Mouse (Mus musculus) forebrain, embryonic 13.5 days (tissue): Measurements from ENCODE around the gene Spout1. TPM values are rescaled to one million over a fixed set of nuclear protein-coding genes. Genes with fewer than 3 reads are reported as not detected.
"Not testable (repeated sequence)": the region's sequence is repeated elsewhere in the genome, so short reads cannot be mapped to it uniquely, and the experiment has no call there.

Experiments used
- ATAC-seq: fragments of 200-750 bp; cut with Nextera tagmentation; 2 replicates; pipeline ENCODE4 v1.8.0; 2017
- H3K27ac ChIP-seq: fragments of 300-500 bp; sonication (generic); 2 replicates; pipeline ENCODE4 v1.5.1; 2015; ENCODE audit warnings: inconsistent platforms, mild to moderate bottlenecking, moderate library complexity
- H3K27me3 ChIP-seq: fragments of 300-500 bp; sonication (generic); 2 replicates; pipeline ENCODE4 v1.6.1; 2015; ENCODE audit warnings: mild to moderate bottlenecking, inconsistent platforms
- H3K36me3 ChIP-seq: fragments of 300-500 bp; sonication (generic); 2 replicates; pipeline ENCODE4 v1.6.1; 2015; ENCODE audit warnings: mild to moderate bottlenecking, inconsistent platforms; ENCODE audit not compliant: poor library complexity, severe bottlenecking
- H3K4me1 ChIP-seq: fragments of 300-500 bp; sonication (generic); 2 replicates; pipeline ENCODE4 v1.6.1; 2015; ENCODE audit warnings: inconsistent platforms
- H3K4me2 ChIP-seq: fragments of 300-500 bp; sonication (generic); 2 replicates; pipeline ENCODE4 v1.6.1; 2015; ENCODE audit warnings: inconsistent platforms, mild to moderate bottlenecking, moderate library complexity
- H3K4me3 ChIP-seq: fragments of 300-500 bp; sonication (generic); 2 replicates; pipeline ENCODE4 v1.5.1; 2015; ENCODE audit warnings: mild to moderate bottlenecking, inconsistent platforms
- H3K9ac ChIP-seq: fragments of 300-500 bp; sonication (generic); 2 replicates; pipeline ENCODE4 v1.6.1; 2015; ENCODE audit warnings: mild to moderate bottlenecking, inconsistent platforms
- H3K9me3 ChIP-seq: fragments of 300-500 bp; sonication (generic); replicated peaks from 2 replicates; pipeline ENCODE4 v1.6.1; 2016; ENCODE audit warnings: inconsistent platforms
- WGBS: fragments of 180-500 bp; shearing (Covaris S2); methylation state at CpG from one replicate; pipeline ENCODE4 v1.1.7; 2015; 5-methylcytosine and 5-hydroxymethylcytosine counted together
- polyA plus RNA-seq: library from polyadenylated mRNA; unstranded; fragments of >200 nt; fragmentation: Nextera tagmentation; extraction: Ambion mirVana; gene quantifications from 2 replicates; pipeline ENCODE4 v1.2.1, GENCODE M21; 2015

Spout1 gene
- polyA plus RNA-seq, 1 experiment from 2014 or later, result 62.1 TPM

DNA sequence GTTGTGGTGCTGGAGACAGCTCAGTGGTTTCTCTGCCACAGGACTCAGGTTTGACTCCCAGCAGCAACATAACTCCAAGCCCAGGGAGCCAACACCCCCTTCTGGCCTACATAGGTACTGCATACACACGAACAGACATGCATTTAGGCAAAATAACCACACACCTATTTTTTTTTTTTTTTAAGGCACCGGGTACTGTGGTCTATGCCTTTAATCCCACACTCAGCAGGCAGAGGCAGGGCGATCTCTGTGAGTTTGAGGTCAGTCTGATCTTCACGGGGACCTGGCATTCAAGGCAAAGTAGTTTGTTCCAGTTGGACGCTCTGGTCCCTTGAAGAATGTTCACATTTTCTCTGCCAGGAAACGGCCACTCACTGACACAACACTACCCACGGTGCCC, 25.2 kb upstream of the Spout1 start:
- no peak overlapping the region for H3K9ac ChIP-seq
- 83% methylated on average over 7 of the region's 7 CpGs for WGBS
- H3K4me3 ChIP-seq, result no peak overlapping the region
- H3K4me1 ChIP-seq, result peaks cover 16% of the 10 kb centered on the region
- no peaks in the 10 kb centered on the region for H3K27me3 ChIP-seq
- H3K36me3 ChIP-seq, result no peaks in the 10 kb centered on the region
- no peaks in the 10 kb centered on the region for H3K9me3 ChIP-seq
- no peak overlapping the region for H3K4me2 ChIP-seq
- H3K27ac ChIP-seq, result no peak overlapping the region
- ATAC-seq, result no peak

DNA sequence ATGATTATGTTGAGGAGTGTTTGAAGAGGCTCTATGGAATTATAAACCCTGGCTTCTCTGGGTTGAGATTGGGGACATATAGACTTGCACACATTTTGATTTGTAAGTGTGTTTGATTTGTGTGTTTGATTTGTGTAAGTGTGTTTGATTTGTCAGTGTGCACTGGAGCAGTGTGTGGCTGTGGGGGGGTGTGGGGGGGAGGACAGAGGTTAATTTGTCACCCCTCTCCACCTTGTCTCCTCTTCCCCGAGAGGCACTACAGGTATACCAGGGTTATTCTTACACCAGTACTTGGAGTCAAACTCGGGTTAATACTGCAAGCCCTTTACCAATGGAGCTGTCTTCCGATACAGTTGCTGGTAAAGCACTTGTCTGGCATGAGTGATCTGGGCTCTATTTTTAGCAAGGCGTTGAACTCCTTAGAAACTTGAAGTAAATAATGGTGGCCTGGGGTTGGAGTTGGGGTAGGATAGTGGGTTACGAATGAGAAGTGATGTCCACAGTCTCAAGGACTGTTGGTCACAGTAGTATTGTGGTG, 22.2 kb upstream of the Spout1 start:
- WGBS, result 82% methylated on average over 5 of the region's 5 CpGs
- Histone ChIP-seq H3K9ac (no peak overlapping the region), H3K4me3 (no peak overlapping the region), H3K27ac (no peak overlapping the region), H3K36me3 (no peaks in the 10 kb centered on the region), H3K27me3 (no peaks in the 10 kb centered on the region), H3K9me3 (no peaks in the 10 kb centered on the region), H3K4me1 (peaks cover 8% of the 10 kb centered on the region), H3K4me2 (no peak overlapping the region)
- ATAC-seq, result no peak

DNA sequence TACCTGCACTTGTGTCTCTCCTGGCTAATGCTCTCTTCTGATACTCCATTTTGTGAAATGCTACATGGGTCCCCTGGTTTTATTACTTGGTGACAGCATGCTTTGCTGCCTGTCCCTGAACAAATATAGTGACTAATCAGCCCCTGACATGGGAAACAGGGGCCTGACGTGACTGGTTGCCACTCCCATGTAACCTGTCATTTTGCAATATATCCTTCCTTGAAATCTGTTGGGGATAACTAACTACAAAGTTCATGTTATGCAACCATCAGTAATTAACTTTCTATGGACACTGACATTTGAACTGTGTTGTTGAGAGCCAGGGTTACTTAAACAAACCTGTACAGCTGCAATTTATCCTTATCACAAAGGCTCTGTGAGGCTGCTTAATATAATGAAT, 21.7 kb upstream of the Spout1 start:
- peaks cover 7% of the 10 kb centered on the region for H3K4me1 ChIP-seq
- no peak overlapping the region for H3K4me3 ChIP-seq
- no peaks in the 10 kb centered on the region for H3K36me3 ChIP-seq
- H3K27me3 ChIP-seq, result no peaks in the 10 kb centered on the region
- 81% methylated on average over 1 of the region's 1 CpGs for WGBS
- H3K27ac ChIP-seq, result no peak overlapping the region
- H3K4me2 ChIP-seq, result no peak overlapping the region
- no peak overlapping the region for H3K9ac ChIP-seq
- H3K9me3 ChIP-seq, result no peaks in the 10 kb centered on the region
- no peak for ATAC-seq

DNA sequence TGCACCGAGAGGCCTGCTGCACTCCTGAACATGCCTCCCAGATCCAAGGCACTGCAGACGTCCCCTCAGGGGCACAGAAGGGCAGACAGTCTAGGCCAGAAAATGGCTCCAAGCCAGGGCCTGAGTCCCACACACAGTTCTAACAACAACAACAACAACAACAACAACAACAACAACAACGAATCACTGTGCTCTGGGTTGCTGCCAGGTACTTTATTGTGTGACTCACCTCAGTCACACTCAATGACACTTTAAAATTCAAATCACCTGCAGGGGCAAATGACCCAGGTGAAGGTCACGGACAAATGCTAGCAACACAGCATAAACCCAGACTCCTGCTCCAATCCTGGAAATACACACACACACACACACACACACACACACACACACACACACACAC, 19.8 kb upstream of the Spout1 start:
- whole genome bisulfite sequencing, result 58% methylated on average over 4 of the region's 4 CpGs
- Histone ChIP-seq H3K9me3 (no peaks in the 10 kb centered on the region), H3K27me3 (no peaks in the 10 kb centered on the region), H3K9ac (0 out of 2 replicates have a peak overlapping the region, but pooled peaks have one; percentile 27), H3K36me3 (no peaks in the 10 kb centered on the region), H3K27ac (no peak overlapping the region), H3K4me3 (no peak overlapping the region), H3K4me2 (no peak overlapping the region), H3K4me1 (peaks cover 3% of the 10 kb centered on the region; the same call in 1 of the 2 replicates)
- no peak for ATAC-seq

DNA sequence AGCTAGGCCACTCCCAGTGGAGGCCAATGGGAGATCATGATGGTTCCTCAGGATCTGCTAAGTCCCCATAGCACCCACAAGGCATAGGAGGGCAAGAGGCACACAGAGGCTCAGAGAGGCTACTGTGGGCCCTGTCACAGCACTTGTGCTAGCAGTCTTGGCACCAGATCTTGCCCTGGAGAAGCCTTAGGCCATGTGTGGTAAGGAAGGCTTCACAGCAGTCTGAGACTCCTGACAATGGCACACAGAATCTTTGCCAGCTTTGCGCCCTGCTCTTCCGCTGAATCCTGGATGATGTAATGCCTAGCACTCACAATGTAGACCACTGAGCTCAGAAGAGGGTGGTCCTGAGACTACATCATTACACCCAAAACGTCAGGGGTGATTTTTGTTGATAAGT, 16.4 kb upstream of the Spout1 start:
- Histone ChIP-seq H3K36me3 (0 out of 2 replicates have a peak, but pooled peaks cover 4% of the 10 kb centered on the region), H3K27ac (no peak overlapping the region), H3K4me2 (no peak overlapping the region), H3K9me3 (no peaks in the 10 kb centered on the region), H3K27me3 (no peaks in the 10 kb centered on the region), H3K9ac (no peak overlapping the region), H3K4me1 (peaks cover 3% of the 10 kb centered on the region; the same call in 1 of the 2 replicates), H3K4me3 (no peak overlapping the region)
- 75% methylated on average over 3 of the region's 3 CpGs for WGBS
- ATAC-seq, result no peak

DNA sequence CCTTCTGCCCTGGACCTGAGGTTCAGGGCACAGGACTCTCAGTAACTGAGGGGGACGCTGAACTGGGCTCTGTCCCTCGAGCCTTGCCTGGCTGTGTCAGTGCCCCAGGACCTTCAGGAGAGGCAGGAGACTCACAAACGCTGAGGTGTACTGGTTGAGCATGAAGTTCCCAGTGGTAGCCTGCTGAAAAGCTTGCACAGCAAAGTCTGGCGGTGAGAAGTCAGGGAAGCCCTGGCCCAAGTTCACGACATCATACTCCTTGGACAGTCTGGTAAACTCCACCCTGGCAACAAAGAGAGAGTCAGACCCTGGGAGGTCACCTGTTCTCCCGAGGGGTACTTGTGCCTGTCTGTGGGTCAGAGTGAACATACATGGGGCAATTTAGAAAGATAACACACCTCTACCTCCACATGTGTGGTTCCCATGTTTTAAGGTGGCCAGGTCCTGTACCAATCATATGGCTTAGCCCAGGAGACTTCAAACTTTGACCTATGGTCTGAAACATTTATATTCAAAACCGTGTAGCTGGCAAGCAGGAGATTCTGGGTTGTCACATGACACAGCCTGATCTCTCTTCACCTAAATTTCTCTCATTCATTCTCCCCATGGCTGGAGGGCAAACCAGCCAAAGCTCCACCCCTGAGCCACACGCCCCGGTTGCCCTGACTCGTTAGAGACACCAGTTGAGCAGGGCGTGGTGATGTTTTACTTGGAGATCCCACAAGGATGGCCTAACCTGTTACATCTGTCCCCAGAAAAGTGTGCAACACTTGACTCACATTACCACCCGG, 13.7 kb upstream of the Spout1 start:
- no peak overlapping the region for H3K27ac ChIP-seq
- H3K4me2 ChIP-seq, result no peak overlapping the region
- no peaks in the 10 kb centered on the region for H3K9me3 ChIP-seq
- no peak for ATAC-seq
- no peak overlapping the region for H3K4me3 ChIP-seq
- H3K27me3 ChIP-seq, result no peaks in the 10 kb centered on the region
- 0 out of 2 replicates have a peak, but pooled peaks cover 4% of the 10 kb centered on the region for H3K36me3 ChIP-seq
- peaks cover 3% of the 10 kb centered on the region; the same call in 1 of the 2 replicates for H3K4me1 ChIP-seq
- WGBS, result 90% methylated on average over 12 of the region's 12 CpGs
- H3K9ac ChIP-seq, result no peak overlapping the region

DNA sequence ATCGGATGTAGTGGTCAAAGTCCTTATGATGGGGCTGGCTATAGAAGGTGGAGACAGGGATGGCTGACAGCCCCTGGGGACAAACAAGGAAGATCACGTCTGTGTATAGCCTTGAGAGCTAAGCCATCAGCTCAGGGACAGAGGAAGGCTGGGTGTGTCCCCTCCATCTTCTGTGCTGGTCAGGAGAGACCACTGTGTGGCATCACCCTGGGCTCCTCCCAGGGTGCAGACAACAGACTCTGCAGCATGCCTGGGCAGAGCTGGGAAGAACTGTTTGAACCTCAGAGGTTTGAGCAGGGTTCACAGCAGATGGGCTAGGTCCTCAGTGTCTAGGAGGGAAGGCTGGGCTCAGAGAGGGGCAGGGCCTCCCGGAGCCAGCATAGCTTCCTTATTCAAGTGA, 7.4 kb upstream of the Spout1 start:
- Histone ChIP-seq H3K36me3 (peaks cover 10% of the 10 kb centered on the region; the same call in 1 of the 2 replicates), H3K27me3 (no peaks in the 10 kb centered on the region), H3K9me3 (no peaks in the 10 kb centered on the region), H3K4me1 (no peaks in the 10 kb centered on the region), H3K4me2 (no peak overlapping the region), H3K4me3 (no peak overlapping the region), H3K27ac (no peak overlapping the region), H3K9ac (no peak overlapping the region)
- WGBS, result 81% methylated on average over 3 of the region's 3 CpGs
- no peak for ATAC-seq

DNA sequence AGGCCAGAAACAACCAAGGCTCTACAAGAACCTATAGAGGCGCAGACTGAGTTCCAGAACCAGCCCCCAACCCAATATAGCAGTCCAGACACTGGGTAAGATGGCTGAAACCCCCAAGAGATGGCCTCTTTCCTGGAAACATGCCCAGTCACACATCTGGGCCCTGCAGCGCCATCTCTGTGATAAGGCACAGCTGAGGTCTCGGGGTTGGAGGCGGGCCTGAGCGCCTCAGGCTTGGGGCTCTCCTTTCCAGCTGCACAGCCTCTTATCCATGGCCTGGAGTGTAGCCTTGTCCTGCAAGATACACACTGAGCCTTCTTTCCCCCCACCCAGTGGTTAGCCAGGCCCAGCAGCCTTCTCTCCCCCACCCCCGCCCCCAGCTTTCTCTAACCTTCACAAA, 7.0 kb upstream of the Spout1 start:
- no peak overlapping the region for H3K4me3 ChIP-seq
- no peak for ATAC-seq
- no peak overlapping the region for H3K27ac ChIP-seq
- no peaks in the 10 kb centered on the region for H3K27me3 ChIP-seq
- no peaks in the 10 kb centered on the region for H3K4me1 ChIP-seq
- 95% methylated on average over 6 of the region's 6 CpGs for WGBS
- H3K4me2 ChIP-seq, result no peak overlapping the region
- peaks cover 10% of the 10 kb centered on the region; the same call in 1 of the 2 replicates for H3K36me3 ChIP-seq
- H3K9ac ChIP-seq, result no peak overlapping the region
- H3K9me3 ChIP-seq, result no peaks in the 10 kb centered on the region

DNA sequence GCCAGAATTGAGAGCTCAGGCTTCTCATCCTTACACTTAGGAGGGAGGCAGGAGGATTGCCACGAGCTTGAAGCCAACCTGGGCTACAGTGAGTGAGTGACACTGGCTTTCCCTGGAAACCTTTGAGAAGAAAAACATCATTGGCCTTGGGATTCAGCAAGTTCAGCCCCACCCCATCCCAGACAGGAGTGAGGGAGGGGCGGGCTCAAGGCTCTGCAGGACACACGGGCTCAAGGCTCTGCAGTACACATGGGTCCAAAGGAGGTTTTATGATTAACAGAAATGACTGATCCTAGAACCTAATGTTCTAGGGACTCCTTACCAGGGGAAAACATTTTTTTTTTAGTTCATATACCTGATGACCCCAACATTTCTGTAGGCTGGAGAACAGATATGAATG, 5.5 kb upstream of the Spout1 start:
- no peak for ATAC-seq
- Histone ChIP-seq H3K27ac (no peak overlapping the region), H3K27me3 (no peaks in the 10 kb centered on the region), H3K36me3 (peaks cover 10% of the 10 kb centered on the region; the same call in 1 of the 2 replicates), H3K4me2 (no peak overlapping the region), H3K4me3 (no peak overlapping the region), H3K9ac (no peak overlapping the region), H3K4me1 (no peaks in the 10 kb centered on the region), H3K9me3 (no peaks in the 10 kb centered on the region)
- WGBS, result 72% methylated on average over 3 of the region's 3 CpGs

DNA sequence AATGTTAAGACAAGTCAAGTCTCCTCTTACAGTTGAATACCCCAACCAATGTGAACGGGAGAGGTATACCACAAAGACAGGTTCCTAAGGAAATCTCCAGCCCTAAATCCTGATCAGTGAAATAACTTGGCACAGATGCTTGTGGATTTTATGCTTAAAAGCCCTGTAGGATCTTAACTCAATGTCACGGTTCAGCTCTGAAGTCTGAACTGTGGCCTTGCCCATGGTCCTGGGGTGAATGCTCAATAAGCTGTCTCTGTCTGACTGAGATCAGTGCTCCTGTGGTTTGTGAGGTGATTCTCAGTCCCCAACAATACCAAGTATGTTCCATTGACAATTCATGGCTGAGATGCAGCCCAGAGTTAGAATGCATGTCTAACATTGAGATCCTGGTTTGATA, 4.2 kb upstream of the Spout1 start:
- Histone ChIP-seq H3K27ac (no peak overlapping the region), H3K4me2 (no peak overlapping the region), H3K9ac (no peak overlapping the region), H3K27me3 (no peaks in the 10 kb centered on the region), H3K9me3 (no peaks in the 10 kb centered on the region), H3K36me3 (peaks cover 10% of the 10 kb centered on the region; the same call in 1 of the 2 replicates), H3K4me3 (no peak overlapping the region), H3K4me1 (peaks cover 6% of the 10 kb centered on the region)
- ATAC-seq, result no peak
- WGBS, result 85% methylated on average over 2 of the region's 2 CpGs

DNA sequence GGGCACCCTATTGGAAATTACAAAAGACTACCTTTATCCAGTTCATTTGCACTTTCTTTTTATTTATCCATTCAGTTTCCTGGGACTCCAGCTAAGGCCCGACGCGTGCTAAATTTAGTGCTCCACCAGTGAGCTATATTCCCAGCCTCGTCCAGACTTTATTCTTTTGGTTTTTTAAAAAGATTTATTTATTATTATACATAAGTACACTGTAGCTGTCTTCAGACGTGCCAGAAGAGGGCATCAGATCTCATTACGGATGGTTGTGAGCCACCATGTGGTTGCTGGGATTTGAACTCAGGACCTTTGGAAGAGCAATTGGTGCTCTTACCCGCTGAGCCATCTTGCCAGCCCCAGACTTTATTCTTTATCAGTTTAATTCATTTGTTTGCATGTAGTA, 452 bp upstream of the Spout1 start:
- H3K4me2 ChIP-seq, result peak overlapping the region; percentile 78
- H3K4me3 ChIP-seq, result peak overlapping the region; percentile 56
- H3K27ac ChIP-seq, H3K9me3 ChIP-seq, H3K9ac ChIP-seq, ATAC-seq, H3K27me3 ChIP-seq: not testable (repeated sequence)
- 47% methylated on average over 7 of the region's 7 CpGs for WGBS
- H3K36me3 ChIP-seq, result peaks cover 30% of the 10 kb centered on the region
- peaks cover 12% of the 10 kb centered on the region for H3K4me1 ChIP-seq

DNA sequence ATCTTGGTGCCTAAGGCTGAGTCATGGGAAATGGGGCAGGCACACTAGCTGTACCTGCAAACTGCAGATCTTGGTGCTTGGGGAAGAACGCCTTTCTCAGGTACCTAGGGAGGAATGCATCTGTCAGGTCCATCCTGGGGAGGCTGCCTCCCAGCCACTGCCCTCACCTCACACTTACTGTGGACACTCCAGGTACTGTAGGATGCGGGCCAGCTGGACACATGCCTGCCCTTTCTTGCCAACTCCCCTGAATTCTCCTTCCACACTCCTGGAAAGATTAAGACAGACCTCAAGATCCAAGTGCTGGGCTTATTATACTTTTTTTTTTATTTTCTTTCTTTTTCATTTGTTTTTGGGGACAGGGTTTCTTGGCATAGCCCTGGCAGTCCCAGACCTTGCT, 1.7 kb downstream of the Spout1 start:
- ATAC-seq, result no peak
- Histone ChIP-seq H3K4me3 (no peak overlapping the region), H3K9me3 (no peaks in the 10 kb centered on the region), H3K4me1 (peaks cover 19% of the 10 kb centered on the region), H3K4me2 (no peak overlapping the region), H3K27ac (no peak overlapping the region), H3K36me3 (peaks cover 44% of the 10 kb centered on the region), H3K9ac (no peak overlapping the region), H3K27me3 (no peaks in the 10 kb centered on the region)
- WGBS, result 96% methylated on average over 2 of the region's 2 CpGs
